Mouse (Mus musculus) olfactory bulb, adult 2 months (tissue): ENCODE data around the gene Wrb.

Experiments
- CTCF ChIP-seq: fragments of 200-500 bp; IDR thresholded peaks from 2 replicates; pipeline ENCODE4 v1.5.1; 2012; ENCODE audit warnings: low read depth, mild to moderate bottlenecking, low read length, moderate library complexity; ENCODE audit not compliant: insufficient read depth
- POLR2A ChIP-seq: fragments of 200-500 bp; IDR thresholded peaks from 2 replicates; pipeline ENCODE4 v1.6.1; 2012; ENCODE audit warnings: mild to moderate bottlenecking, low read depth, low read length, moderate library complexity; ENCODE audit not compliant: insufficient read depth

DNA sequence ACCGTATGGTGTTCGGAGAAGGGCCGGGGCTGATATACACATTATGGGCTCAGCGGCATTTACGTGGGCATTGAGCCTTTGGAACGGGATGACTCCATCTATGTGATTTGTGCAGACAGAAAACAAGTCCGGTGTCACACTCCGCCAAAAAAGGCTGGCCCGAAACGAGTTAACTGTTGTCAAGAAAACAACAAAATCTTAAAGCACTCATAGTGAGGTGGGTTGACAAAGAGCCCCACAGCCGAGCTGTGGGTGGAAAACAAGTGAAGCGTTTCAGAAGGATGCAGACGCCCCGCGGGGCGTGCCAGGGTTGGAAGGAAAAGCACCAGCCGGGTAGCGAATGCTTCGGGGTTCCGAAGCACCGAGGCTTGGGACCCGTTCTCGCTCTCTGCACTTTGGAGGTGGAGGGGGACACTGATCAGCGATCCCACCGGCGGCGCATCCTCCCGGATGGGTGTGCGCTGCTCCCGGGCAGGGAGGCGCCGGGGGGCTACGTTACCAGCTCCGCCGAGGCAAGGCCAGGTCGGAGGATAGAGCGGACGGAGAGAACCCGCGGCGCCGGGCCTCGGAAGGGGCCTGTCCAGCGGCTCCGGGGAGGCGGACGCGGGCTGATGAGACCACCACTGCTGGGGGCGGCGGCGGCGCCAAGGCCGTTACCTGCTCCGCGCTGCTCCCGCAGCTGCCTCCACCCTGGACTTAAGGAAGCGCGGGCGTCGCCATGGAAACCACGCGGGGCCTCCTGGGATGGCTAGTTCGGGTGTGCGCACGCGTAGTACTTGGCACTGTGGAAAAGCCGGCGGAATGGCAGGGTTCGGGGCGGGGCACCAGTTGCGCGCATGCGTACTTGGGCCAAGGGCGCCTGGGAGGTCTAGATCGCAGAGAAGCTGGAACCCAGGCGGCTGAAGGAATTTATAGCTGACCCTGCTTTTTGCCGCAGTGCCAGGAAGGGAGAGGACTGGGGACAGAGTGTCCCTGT is 46.6 kb downstream of the Wrb start, which contains the start of gene Lca5l:
- TF ChIP-seq POLR2A (peak; percentile 93), CTCF (no peak)
